Mouse (Mus musculus): ENCODE data around the gene Pi4k2b.
"Not testable (repeated sequence)": the region's sequence is repeated elsewhere in the genome, so short reads cannot be mapped to it uniquely, and the experiment has no call there.

The Pi4k2b gene

DNA sequence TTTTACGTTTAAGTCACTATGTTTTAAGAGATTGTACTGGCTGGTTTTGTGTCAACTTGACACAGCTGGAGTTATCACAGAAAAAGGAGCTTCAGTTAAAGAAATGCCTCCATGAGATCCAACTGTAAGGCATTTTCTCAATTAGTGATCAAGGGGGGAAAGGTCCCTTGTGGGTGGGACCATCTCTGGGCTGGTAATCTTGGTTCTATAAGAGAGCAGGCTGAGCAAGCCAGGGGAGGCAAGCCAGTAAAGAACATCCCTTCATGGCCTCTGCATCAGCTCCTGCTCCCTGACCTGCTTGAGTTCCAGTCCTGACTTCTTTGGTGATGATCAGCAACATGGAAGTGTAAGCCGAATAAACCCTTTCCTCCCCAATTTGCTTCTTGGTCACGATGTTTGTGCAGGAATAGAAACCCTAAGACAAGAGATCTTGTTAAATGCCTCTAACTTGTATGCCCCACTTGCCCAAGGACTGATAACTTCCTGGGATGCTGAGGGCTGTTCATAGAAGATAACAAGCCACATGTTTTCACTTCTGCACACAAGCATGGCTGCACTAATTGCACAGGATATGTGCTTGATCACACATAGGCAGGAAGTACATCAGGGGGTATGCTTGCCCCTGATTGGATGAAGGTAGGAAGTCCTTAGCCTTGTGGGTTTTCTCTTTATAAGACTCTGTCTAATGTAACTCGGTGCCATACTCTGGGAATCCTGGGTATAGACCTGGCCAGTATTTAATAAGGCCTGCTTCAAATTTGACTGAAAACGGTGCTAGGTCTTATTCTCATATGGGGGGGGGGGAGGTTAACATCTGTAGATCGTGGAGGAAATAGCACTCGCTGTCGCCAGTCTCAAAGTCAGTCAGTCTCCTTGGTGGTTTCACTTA, 35.3 kb downstream of the Pi4k2b start:
- not testable (repeated sequence) for DNase-seq (ENCODE audit: low spot score in 2 of 2)

DNA sequence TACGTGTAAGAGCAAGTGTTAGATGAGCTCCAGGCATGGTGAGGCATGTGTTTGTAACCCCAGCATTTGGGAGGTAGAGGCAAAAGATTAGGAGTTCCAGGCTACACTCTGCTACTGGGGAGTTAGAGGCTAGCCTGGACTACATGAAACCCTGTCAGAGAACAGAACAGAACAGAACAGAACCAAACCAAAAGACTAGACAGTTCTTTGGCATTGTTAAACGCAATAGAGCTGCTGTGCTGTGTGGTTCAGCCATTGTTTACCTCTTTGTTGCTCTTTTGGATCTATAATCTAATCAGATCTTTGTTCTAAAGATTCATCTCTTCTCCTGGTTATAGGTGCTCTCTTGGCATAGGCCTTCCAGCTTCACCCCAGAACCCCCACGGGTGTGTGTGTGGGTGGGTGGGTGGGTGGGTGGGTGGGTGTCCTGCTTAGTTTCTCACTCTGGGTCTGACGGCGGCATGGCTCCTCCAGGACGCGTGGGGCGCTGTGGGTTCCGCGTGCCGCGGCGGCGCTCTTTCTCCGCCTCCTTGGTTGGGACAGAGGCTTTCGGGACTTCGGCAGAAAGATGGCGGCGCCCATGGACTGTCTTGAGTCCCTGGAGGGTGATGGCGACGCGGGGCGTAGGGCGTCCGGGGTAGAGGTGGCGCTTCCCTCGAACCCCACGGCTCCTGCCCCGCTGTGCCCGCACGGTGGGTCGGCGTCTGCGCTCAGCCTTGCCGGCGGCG, 41.3 kb downstream of the Pi4k2b start:
- DNase-seq (ENCODE audit: low spot score in 2 of 2), result peak; percentile 81 to 85

DNA sequence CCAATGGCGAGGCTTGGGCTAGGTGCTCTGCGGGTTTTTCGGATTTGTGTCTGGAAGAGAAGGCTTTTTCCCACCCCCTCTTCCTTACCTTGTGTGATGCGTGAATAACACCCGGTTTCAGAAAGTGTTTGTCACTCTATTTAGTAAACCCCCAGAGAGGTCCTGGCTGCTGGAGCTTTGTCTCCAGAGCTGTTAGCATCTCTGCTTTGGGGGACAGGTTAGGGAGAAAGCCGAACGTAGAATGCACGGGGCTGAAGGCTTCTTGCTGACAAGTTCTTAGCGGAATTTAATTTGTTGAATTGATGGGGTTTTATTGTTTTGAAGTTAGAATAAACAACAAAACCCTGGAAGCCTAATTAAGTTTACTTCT, 41.9 kb downstream of the Pi4k2b start:
- no peak for DNase-seq (ENCODE audit: low spot score in 2 of 2)

DNA sequence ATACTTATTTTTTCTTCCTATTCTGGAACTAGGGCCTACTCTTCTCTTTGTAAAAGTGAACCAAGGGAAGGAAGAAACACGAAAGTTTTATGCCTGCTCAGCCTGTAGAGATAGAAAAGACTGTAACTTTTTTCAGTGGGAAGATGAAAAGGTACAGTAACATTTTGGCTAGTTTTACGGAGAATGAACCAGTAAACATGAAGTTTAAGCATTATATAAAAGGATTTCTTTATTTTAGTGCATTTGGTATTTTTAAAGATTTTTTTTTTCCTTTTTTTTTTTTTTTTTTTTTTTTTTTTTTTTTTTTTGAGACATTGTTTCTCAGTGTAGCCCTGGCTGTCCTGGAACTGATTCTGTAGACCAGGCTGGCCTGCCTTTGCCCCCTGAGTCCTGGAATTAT, 42.6 kb downstream of the Pi4k2b start:
- no peak for DNase-seq (ENCODE audit: low spot score in 2 of 2)

DNA sequence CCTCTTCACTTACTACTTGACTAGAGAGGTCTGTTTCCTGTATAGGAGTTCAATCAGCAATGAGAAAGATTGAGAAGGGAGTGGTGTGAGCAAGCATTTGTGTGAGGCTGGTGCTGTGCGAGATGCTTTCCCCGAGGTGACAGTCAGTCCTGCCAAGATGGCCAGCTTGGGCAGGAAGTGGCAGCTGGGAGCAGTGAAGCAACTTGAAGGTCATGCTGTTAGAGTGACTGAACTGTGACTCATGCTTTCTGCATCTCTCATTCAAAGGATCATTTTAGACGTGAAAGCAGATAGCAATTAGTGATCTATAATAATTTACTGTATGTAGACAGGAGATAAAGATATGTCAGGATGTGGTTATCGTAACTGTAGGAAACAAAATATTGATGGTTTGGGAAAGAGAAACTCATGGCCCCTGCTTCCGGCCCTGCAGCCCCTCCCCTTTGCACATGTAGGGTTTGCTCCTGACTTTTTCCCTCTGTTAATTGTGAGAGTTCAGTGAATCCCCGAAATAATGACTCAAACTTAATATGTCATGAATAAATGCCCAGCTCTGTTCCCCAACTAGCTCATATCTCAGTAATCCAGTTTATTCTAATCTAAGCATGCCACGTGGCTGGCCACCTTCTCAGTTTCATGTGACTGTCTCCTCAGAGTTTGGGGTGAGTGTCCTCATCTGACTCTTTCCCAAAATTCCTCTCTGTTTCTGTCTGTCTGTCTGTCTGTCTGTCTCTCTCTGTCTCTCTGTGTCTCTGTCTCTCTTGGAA, 45.4 kb downstream of the Pi4k2b start:
- DNase-seq (ENCODE audit: low spot score in 2 of 2), result no peak

DNA sequence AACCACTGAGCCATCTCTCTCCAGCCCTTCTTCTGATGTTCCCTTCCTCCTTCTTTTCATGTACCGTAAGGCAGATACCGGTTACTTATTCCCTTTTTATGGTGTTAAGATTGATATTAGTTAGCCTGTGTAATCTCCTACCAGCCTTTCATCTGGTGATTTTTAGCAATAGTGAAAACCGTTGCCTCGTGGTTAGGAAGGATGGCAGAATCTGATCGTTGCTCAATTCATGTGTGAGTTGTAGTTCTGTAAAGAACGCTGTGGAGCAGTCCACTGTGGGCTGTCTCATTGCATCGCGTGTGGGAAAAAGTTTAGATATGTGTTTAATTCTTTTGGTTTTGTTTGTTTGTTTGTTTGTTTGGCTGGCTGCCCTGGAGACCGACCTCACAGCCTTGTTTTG, 51.9 kb downstream of the Pi4k2b start:
- DNase-seq (ENCODE audit: low spot score in 2 of 2), result no peak

DNA sequence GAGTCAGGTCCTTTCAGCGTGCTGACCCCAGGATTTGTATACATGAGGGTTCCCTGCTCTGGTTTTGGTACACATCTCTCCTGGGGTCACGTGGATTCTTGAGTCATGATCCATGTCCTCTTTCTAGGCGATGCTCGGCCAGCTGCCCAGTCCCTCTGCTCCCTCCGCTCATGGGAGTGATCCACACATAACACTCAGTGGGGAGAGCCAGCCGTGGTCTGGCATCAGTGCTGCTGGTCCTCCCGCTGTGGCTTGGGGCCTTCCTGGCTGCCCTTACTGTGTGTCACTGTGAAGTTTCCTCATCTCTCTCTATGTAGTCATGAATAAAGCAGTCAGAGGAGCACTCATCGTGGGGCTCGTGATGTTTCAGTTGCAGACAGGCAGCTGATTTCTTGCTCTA, 52.7 kb downstream of the Pi4k2b start:
- DNase-seq (ENCODE audit: low spot score in 2 of 2), result no peak

DNA sequence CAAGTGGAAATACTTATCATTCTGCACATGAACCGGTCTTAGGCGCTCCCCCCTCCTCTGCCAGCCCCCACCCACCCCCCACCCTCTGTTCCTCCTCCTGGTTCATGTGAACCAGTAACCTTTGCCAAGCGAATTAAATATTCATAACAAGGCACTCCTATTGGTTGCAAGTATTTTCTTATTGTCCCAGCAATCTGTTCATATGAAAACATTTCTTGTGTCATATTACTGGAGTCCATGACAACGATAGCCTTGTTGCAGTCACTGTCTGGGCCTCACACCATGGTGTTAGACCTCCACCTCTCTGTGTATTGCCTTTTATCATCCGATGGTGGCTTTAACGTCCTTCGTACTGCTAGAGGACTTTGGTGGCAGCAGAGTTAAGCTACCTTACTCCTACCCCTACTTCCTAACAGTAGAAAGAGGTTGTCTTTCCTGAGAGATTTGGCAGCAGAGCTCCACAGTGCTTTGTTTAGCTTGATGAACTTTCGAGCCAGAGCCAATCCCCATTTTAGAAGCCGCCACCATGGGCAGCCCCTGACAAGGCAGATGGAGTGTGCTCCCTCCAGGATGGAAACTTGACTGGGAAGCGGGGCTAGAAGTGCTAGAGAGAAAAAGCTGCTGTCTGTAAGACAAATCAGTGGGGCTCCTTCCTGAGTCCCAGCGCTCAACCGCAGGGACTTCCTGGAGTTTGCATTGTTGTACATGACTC, 58.1 kb downstream of the Pi4k2b start:
- no peak for DNase-seq (ENCODE audit: low spot score in 2 of 2)

DNA sequence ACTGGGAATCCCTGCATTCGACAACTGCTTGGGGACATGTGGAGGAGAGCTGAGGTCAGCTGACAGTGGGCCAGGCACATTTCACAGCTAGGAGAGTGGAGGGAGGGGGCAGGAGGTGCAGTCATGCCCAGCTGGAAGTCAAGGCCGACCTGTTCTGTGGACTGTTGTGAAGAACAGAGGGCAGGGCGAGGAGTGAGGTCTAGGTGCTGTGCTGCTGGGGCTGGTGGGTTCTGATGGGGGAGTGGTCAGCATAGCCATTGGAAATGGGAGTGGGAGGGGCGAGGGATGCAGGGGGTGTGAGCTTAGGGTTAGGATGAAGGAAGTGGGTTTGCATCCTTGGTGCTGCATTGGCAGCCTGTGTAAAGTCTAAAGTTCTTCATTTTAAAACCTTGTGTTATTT, 64.4 kb downstream of the Pi4k2b start:
- DNase-seq (ENCODE audit: low spot score in 2 of 2), result no peak

DNA sequence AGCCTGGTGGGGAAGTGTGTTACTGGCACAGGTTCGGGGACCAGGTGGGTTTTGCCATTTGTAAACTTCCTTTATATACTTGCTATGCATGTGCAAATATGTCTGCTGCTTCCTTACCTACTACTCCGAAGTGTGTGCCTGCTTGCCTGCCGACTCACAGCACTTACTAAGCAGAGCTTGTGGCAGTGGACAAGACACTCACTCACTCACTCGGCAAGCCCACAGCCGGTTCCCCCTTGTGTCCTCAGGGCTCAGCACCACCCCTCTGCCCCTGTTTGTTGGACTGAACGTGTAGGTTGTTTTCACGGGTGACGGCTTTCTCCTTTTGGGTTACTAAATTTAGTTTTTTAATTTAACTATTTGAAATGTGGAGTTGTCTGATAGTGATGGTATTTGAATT, 65.0 kb downstream of the Pi4k2b start:
- DNase-seq (ENCODE audit: low spot score in 2 of 2), result no peak

DNA sequence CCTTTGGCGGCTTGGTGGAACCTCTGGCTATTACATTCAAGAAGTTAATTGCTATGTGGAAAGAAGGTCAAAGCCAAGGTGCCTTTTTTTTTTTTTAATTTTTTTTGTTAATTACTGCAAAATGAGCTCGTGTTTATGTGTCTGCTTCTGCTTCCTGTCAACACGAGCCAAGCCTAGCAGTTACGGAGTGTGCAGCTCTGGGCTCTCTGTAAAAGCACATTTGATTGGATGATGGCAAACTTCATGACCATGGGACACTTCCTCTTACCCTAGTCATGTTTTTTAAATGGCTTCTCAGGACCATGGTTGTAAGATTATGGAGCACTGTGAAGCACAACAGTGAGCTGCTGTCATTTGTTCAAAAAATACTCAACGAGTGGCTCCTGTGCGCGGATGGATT, 65.7 kb downstream of the Pi4k2b start:
- DNase-seq (ENCODE audit: low spot score in 2 of 2), result no peak

DNA sequence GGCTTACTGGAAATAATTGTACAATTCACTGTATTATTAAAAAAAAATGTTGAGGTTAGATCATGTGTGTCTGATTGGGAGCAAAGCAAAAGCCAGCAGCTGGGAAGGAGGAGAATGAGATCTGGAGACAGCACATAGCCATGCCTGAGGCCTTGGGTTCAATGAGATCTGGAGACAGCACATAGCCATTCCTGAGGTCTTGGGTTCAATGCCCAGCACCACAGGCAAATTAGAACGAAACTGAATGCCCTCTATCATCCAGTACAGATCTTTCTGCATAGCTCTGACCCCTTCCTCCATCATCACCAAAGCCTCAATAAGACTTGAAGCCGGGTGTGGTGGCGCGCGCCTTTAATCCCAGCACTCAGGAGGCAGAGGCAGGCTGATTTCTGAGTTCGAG, 69.1 kb downstream of the Pi4k2b start:
- DNase-seq (ENCODE audit: low spot score in 2 of 2), result no peak

DNA sequence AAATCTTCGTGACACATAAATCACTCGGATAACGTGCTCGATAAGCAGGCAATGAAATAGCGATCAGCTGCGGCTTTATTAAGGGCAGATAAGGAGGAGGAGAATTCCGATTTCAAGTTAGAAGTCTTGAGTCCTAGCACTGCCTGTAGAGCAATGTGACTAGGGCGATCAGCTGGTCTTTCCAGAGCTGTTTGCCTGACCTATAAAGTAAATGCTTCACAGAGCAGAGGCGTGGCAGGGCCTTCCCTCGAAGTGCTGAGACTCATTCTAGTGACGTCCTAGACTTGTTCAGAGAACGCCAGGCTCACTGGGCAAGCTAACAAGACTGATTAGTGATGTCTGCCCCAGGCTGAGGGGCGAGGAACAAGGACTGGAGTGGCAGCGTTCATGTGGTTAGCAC, 69.7 kb downstream of the Pi4k2b start:
- DNase-seq (ENCODE audit: low spot score in 2 of 2), result no peak

DNA sequence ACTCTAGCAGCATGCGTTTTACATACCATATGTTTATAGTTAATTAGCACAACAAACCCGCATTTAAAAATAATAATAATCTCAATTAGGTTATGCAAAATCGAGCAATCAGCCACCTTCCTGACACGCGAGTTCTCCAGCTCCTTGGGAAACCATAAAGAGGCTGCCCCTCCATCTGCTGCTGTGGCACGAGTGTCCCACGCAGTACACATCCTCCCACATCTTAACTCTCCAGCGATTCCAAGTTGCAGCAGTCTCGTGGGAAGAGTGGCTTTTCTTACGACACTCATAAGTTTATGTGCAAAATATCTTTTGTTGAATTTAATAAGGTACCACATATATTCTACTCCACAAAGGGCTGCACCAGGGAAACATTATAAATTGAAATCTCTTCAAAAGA, 71.1 kb downstream of the Pi4k2b start:
- DNase-seq (ENCODE audit: low spot score in 2 of 2), result peak in 1 of 2 experiments; percentile 54

DNA sequence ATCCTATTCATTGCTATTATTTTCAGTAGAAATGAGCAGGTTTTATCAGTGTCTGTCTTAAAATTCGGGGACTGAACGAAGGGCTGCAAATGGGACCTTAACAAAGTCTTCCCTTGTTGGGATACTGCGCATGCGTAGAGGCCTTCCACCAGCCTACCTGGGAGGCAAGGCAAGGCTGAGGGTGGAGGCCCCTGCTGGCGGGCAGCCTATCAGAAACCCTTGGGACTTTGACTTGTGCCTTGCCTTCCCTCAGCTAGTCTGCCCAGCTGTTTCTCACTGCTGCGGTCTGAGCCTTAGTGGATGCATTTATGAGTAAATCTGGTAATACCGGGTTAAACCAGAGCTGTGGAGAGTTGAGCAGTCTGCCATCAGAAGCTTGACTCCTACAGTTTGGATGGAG, 71.9 kb downstream of the Pi4k2b start:
- DNase-seq (ENCODE audit: low spot score in 2 of 2), result no peak

DNA sequence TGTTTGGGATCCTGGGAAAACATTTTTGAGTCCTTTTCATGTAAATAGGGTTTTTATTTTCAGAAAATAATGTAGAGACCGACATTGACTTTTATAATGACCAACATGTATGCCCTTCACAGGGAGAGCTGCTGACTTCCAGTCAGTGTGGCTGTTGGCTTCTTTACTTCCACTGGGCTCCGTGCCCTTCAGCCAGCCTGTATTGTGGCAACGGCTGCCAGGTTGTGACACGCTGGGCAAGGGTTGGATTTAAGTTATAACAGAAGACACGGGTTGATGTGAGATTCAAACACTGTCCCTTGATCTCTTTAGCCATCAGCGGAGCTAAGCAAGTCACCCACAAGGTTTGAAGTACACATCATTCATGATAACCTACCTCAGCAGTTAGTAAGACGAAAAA, 77.3 kb downstream of the Pi4k2b start:
- DNase-seq (ENCODE audit: low spot score in 2 of 2), result no peak

All from right cerebral cortex, postnatal 36 days (tissue).